Mouse (Mus musculus): ENCODE measurements at regions not wholly inside any gene's neighbourhood (a gene's known extent, or its start where the extent isn't known, plus 50 kb on each side); places are given as distances from the start of the nearest gene placed in this dataset.

DNA sequence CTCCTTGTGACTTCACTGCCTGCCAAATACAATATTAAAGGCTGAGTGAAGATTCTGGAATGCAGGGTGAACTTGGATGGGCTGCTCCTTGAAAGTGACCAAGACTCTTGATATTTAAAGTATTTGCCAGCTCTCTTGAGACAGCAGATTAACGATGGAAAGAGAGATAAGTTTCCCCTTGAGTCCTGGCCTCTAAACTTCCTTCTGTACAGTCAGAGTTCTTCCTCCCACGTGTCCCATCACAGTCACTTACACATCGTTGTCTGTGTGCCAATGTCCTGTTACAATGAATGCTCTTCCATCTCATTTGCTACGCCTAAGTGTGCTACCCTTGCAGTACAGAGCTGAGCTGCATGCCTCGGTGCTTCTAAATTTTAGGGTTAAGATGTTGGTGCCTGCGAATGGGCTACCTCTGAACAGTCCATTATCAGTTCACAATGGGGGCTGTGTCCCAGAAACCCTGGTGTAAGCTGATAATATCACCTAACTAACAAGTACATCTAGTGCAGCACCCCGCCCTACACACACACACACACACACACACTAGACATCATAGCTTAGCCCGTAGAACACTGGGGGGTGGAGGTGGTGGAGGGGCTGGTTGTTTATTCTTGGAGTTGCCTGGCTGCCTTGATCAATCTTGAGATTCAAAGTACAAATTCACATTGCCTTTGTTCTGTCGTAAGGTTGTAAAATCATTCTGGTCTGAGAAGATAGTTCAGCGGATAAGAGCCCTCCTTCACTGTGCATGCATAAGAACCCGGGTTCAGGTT is 207.9 kb upstream of the Pgrmc2 start:
- no peak for DNase-seq

DNA sequence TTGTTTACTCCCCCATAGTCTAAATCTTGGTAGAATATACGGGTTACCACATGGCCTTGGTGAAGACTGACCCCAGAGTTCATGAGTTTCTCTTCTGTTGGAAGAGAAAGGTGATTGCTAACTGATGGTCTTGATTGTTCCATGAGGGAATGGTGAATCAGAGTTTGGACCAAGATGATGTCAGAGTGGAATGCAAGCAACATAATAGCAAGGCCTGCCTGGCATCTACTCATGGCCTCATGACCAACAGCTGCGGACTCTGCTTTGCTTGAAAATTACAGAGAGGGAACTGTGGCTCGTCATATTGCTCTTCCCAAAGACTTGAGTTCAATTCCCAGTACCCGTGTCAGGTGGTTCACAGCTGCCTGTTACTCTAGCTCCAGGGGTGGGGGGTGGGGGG is 205.9 kb upstream of the Pgrmc2 start:
- DNase-seq: no peak

DNA sequence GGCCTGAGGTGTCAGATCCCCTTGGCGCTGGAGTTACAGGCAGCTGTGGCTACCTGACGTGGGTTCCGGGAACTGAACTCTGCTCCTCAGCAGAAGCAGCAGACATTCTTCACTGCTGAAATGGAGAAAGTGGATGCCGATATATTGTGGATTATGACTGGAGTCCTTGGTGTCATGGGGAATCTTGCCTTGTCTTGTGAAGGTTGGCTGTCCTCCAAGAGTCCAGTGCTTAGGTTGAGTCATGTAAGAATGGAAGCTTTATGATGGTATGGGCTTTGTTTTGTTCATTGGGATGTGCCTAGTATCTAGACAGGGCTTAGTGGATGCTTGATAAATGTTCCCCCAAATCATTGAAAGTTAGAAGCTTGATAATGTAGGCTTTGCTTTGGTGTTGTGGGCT is 205.2 kb upstream of the Pgrmc2 start:
- no peak for DNase-seq

- no peak for DNase-seq
These were observed 202.5 kb upstream of the Pgrmc2 start for GRCm38 (mm10) chr3:41285336-41285735.

GRCm38 (mm10) chr3:41284897-41285296 is 202.1 kb upstream of the Pgrmc2 start:
- no peak for DNase-seq

DNA sequence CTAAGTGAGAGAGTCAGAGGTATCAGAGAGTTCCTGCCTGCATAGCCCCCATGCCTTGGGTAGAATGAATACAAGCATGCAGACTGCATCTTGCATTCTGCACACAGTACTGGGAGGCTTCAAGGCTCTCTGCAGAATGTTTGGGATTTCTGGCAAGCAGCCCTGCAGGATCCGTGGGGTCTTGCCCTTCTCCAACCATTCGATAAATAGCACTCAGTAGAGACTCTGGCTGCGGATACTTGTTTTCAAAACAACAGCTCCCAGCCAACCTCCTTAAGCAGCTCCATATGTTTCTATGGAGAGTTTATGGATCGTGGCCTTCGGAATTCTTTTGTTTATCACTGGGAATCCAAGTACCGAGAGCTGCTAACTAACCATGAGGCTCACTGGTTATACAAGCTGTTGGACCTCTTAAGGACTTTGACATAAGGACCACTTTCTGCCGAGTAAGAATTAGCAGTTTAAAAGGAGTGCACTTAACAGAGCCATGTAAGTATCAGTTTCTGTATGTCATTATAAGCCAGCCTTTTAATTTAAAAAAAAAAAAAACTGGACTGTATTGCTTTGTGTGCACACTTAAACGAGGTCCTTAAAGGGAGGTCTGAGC is 199.7 kb upstream of the Pgrmc2 start:
- DNase-seq: peak in 1 of 2 experiments; percentile 4

- no peak for DNase-seq
These were observed 193.2 kb upstream of the Pgrmc2 start for GRCm38 (mm10) chr3:41276096-41276495.

DNA sequence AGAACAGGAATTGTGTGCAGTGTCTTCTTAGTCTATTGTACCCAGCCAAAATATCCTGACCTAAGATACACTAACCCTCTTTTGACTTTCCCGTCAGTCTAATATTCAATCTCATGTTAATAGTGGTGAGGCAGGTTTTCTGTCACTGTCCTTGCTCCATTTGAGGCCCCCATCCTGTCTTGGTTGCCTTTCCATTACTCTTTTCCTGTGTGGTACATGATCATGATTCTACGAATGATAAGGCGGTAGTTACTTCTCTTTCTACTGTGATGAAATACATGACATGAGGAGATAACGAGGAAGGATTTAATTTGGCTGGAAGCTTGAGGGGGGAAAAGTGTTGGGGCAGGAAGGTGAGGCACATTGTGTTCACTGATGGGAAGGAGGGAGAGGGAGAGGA is 185.7 kb upstream of the Pgrmc2 start:
- no peak for DNase-seq

DNA sequence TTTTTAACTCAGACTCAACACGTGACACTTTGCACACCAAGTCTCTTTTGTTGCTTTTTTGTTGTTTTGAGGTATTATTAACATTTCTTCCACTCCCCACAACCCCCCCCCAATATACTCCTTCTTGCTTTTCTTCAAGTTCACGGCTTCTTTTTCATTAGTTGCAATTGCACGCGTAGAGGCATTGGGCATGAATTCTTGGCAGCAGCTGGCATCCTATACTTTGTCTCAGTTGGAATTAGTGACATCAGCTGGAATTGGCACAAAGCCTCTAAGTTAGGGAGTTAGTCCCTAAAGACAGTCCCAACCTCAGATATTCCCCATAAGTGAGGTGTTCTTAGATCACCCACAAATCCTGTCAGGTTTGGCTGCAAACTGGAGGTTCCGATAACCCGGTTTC is 183.4 kb upstream of the Pgrmc2 start:
- no peak for DNase-seq

DNA sequence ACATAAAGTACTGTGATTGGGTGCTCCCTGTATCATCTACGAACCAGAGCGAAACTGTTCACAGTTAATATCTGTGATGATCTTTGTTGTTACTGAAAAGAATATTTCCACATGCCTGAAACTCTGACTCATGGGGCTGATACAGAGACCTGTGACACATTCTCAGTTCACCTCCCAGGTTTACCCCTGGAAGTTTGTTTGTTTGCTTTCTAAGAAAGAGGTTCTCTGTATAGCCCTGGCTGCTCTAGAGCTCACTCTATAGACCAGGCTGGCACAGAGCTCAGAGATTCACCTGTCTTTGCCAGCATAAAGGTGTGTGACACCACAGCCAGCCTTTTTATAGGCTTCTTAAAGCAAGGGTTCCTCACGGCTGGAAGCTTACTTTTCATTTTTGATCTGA is 182.6 kb upstream of the Pgrmc2 start:
- no peak for DNase-seq

- no peak for DNase-seq
These were observed 175.4 kb upstream of the Pgrmc2 start for GRCm38 (mm10) chr3:41258291-41258690.

- DNase-seq: no peak
These were observed 162.1 kb upstream of the Pgrmc2 start for GRCm38 (mm10) chr3:41244960-41245359.

GRCm38 (mm10) chr3:41241856-41242552 is 159.2 kb upstream of the Pgrmc2 start:
- DNase-seq: no peak

DNA sequence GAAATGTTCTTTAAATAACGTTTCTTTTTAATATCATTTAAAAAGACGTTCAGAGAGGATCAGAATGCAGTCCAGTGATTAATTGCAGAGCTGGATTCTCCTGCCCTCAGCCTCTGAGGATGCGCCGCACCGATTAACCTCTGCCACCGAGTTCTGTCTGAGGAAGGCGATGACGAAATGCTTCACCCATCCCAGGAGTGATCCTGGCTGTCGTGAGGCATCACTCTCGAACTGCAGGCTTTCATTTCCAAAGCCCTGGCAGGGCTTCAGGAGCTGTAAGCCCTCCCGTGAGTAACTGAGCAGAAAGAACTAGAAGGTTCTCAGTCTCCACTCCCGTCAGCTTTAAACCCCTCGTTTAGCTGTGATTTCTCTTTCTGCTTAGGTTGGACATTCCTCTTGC is 157.0 kb upstream of the Pgrmc2 start:
- DNase-seq: peak in 1 of 2 experiments; percentile 19

DNA sequence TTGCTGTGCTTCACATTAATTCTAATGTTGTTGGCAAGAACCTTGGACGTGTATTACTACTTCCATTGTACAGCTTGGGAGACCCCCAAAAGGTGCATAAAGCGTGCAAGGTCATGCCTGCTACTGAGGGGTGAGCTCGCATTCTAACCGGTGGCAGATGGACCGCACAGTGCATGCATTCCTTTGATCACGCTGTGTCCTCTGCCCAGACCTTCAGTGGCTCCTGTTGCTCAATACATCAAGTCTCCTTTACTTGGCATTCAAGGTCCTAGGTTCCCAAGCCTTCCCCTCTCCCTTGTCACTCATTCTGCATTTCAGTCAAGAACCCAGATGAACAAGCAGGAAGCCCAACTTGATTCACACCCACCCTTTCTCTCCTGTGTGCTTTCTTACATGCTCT is 156.4 kb upstream of the Pgrmc2 start:
- DNase-seq: no peak

- no peak for DNase-seq
These were observed 155.2 kb upstream of the Pgrmc2 start for GRCm38 (mm10) chr3:41238046-41238445.

- DNase-seq: no peak
These were observed 152.8 kb upstream of the Pgrmc2 start for GRCm38 (mm10) chr3:41235610-41236009.

- no peak for DNase-seq
These were observed 152.1 kb upstream of the Pgrmc2 start for GRCm38 (mm10) chr3:41234994-41235393.

DNA sequence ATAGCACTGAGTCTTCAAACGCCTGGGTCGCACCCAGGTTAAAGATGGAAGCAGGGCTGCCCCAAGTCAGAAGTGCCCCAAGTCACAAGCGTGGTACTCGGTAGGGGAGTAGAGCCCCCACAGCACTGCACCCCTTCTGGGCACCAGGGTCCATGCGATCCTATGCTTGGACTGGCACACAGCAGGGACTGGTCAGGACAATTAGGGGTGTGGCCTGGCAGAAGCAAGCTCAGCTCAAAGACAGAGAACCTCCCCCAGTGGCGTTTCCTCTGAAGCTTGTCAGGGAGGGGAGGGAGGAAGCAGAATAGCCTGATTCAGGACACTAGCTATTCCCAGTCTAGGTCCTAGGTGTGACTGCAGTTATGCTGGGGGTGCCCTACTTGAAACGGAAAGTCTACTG is 151.3 kb upstream of the Pgrmc2 start:
- DNase-seq: no peak

GRCm38 (mm10) chr3:41233439-41233838 is 150.6 kb upstream of the Pgrmc2 start:
- no peak for DNase-seq

DNA sequence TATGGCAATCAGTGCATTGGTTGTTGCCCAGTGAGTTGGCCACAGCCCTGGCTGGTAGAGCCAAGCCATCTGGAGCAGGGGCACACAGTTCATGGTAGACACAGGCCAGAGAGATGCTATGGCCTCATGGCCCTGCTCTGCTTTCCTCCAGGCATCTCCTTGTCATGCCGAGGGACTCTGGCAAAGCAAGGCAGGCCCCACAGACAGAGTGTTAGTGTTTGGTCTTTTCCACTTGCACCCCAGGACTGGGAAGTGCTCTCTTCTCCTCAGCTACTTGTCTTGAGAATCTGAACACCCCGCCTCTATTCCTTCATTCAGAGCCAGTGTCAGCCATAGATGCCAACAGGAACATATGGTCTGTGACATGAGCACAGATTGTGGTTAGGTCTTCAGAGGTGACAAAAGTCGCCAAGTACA is 148.1 kb upstream of the Pgrmc2 start:
- peak; percentile 78 to 91 for DNase-seq

GRCm38 (mm10) chr3:41229493-41229892 is 146.6 kb upstream of the Pgrmc2 start:
- no peak for DNase-seq

DNA sequence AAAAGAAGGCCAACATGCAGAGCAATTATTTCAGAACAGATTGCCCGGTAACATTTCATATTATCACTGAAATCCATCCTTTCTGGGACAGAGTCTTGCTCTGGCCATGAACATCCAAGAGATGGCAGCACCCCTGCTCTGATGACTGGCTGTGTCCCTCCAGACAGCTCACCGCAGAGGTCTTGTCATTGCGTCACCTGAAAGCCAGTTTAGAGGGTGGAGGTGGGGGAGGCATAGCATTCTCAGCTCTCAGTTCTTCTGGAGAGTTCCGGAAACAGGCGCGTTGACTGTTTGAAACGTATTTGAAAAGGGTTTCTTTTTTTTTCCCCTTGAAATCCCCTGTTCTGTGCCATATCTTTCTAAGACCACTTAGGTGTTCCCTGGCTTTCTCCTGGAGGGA is 145.7 kb upstream of the Pgrmc2 start:
- DNase-seq: peak; percentile 70 to 73

GRCm38 (mm10) chr3:41220746-41221145 is 137.9 kb upstream of the Pgrmc2 start:
- no peak for DNase-seq

All from cerebellum, postnatal 14 days (tissue).